Mouse (Mus musculus) granulocyte monocyte progenitor cell, adult 5-6 weeks (primary cell): ENCODE data around the gene Prm3. TPM values are rescaled to one million over a fixed set of nuclear protein-coding genes. Genes with fewer than 3 reads are reported as not detected.

Source experiments
- ATAC-seq: replicated peaks from 2 replicates; pipeline ENCODE4 v1.8.0; 2016; ENCODE audit warnings: mild to moderate bottlenecking, moderate TSS enrichment, inconsistent platforms; ENCODE audit not compliant: poor library complexity, severe bottlenecking
- total RNA-seq, 2 experiments: library from RNA; stranded (forward) in 1 of 2; stranded (reverse) in 1 of 2; fragments of 200-712, 200-1000 nt in 1 of 2; fragments of >200 nt in 1 of 2; fragmentation: Nextera tagmentation in 1 of 2; gene quantifications; 2 replicates each; pipeline ENCODE4 v1.2.3; 2014 to 2017

Prm3 gene
- total RNA-seq (2014; fragmentation: Nextera tagmentation), result not detected in 2 replicates
- not detected in 2 replicates for total RNA-seq (2017)

DNA sequence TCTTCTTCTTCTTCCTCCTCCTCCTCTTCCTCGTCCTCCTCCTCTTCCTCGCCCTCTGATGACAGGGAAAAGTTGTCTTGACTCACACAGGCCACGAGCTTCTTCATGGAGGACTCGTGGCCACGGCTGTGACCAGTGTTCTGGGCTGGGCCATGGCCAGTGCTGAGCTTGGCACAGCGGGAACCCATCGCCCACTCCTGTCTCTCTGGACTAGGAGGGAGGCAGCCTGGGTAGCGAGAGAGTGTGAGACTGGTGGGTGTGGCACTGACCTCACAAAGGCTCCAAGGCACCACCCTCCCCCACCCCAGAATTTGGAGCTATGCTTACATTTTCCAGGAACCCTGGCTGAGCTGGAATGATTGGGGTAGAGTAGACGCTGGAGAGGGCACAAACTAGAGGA is at the start of gene Prm3:
Prm3 (minus strand) TSS at position 213 of the 400 bp plus-strand sequence.
- ATAC-seq, result no peak

DNA sequence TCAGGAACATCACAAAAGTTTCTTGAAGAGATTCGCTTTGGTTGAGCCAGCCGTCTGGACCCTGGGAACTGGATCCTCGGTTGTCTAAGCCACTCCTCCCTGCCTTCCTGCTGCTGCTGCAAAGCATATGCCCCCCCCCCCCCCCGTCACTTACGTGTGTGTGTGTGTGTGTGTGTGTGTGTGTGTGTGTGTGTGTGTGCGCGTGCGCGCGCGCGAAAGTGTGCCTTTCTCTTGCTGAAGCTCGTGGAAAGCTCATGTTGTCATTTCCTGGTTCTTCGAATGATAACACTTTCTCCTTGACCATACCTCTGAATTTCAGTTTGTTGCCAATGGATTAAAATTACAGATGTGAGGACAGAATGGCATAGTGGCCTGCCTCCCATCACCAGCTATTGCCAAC is 49.3 kb upstream of the Prm3 start:
- ATAC-seq, result no peak

DNA sequence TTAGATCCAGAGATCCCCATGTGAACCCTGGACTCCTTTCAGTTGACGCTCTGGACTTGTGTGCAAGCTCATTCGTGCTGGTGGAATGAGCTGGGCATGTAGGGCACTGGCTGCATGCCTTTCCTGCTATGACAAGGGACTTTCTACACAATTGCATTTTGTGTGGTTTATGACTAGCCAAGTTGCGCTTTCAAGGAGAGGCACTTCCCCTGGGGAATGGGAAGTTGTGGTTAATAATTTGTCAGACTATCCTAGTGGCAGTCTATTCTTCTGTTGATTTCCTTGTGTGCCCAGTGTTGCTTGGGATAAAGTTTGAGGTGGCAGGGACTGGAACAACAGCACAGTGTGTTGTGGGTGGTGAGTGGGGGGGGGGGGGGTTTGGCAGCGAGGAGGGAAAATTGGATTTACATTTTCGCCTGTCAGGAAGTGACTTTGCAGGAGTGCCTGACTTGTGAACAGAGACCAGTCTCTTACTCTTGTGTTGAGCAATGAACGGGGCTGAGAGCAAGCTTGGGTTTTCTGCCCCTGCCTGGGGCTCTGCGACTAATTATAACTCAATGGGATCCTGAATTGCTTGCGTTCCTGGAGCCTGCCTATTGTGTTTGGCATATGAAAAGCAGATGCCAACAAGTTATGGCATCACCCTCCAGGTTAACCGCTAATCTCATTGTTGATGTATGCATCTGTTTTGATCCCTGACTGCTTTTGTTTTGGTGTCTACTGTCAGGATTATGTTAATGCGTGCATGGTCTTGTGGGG is 48.0 kb upstream of the Prm3 start:
- peak; percentile 77 for ATAC-seq

DNA sequence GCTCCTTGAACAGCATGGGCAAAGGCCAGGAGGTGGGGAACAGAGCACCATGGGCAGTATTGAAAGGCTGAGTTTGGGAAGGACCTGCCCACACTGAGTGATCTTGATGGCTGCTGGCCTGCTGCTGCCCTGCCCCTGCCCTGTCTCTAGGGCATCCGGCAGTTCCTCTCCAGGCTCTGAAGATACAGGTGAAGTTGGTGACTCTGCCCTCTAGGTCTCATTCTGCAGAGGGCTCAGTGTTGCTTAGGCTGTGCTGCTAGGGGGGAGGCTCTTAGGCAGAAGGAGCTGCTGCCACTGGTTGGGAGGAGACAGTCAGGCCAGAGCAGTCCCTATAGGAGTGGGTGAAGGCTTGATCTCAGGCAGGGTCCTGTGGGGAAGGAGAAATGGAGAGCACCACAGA is 47.2 kb upstream of the Prm3 start:
- ATAC-seq, result peak; percentile 8

DNA sequence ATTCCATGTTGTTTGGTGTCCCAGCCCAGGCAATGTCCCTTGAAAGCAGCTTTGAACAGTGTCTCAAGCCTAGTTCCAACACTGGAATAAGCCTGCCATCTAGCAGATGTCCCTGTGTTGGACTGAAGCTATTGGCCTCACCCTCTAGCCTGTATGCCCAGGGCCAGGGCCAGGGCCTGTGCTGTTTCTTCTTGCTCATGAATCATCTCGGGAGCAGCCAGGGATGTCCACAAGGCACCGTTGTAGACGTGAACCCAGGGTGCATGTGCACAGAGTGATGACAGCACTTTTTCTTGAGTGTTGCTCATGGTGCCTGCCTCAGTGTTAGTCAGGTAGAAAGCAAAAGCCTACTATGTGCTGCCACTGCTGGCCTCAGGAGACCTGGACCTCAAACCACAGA is 46.5 kb upstream of the Prm3 start:
- no peak for ATAC-seq

DNA sequence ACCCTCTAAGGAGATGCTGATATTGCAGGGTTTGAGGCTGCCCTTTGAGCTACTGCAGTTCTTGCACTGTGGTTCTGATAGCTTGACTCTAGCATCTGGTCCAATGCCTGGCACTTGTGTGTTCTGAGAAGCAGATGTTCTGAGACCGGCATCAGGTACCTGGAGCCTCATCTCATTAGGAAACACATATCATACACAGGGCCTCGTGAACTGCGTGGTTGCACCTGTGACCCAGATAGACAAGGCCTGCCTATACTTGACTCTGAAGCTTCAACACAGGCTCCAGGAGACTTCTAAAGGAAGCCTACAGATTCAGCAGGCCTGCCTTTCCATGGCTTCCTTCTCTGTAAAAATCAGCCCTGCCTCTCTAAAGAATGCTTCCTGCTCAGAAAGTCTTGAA is 45.7 kb upstream of the Prm3 start:
- no peak for ATAC-seq

DNA sequence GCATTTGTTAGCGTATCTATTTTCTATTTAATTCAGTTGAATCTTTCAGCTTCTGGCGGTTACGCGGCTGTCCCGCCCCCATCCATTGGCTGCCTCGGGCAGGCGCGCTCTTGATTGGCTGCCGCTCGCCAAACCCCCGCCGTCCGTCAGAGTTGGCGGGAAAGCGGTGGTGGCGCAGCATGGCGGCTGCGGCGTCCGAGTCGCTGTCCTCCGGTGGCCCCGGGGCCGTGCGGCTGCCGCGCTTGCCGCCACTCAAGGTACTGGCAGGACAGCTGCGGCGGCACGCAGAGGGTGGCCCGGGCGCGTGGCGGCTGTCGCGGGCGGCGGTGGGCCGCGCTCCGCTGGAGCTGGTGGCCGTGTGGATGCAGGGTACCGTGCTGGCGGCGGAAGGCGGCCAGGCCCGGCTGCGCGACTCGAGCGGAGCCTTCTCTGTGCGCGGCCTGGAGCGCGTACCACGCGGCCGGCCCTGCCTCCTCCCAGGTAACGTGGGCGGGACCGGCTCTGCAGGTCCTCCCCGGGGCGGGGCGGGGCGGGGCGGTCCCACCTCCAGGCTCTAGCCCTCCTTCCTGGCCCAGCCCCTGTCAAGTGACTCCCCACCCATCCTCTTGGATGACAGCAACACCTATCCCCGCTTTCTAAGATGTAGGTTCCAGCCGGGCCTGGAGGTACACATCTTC is 44.3 kb upstream of the Prm3 start, which contains the start of gene Rmi2:
Rmi2 (plus strand) TSS at position 149 of the 677 bp plus-strand sequence.
- peak; percentile 62 for ATAC-seq

DNA sequence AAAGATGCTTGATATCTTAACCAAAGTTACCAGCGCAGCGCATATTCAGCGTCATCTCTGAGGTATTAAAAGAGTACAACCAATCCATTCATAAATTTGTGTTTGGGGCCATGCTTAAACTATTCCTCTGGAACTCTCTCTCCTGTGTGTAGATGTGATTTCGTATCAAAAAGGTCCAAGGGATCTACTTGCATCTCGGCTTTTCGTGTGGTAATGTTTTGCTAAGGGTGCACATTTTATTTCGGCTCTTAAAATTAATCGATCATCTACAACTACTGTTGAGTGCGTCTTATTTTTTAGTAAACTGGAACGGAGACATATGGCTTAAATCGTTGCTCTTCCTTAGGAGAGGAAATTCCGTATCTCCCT is 43.8 kb upstream of the Prm3 start:
- no peak for ATAC-seq

DNA sequence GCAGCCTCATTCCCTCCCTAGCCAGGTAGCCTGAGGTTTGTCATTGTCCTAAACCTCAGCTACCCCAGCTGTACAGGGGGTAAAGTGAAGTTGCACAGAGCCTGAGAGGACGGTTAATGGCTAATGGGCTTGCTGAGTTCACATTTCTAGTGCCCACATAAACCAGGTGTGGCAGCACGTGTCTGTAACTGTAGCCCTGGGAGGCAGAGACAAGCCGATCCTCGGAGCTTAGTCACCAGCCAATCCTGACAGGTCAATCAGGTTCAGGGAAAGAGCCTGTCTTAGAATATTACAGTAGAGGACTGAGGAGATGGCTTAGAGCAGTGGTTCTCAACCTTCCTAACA is 37.7 kb upstream of the Prm3 start:
- no peak for ATAC-seq

DNA sequence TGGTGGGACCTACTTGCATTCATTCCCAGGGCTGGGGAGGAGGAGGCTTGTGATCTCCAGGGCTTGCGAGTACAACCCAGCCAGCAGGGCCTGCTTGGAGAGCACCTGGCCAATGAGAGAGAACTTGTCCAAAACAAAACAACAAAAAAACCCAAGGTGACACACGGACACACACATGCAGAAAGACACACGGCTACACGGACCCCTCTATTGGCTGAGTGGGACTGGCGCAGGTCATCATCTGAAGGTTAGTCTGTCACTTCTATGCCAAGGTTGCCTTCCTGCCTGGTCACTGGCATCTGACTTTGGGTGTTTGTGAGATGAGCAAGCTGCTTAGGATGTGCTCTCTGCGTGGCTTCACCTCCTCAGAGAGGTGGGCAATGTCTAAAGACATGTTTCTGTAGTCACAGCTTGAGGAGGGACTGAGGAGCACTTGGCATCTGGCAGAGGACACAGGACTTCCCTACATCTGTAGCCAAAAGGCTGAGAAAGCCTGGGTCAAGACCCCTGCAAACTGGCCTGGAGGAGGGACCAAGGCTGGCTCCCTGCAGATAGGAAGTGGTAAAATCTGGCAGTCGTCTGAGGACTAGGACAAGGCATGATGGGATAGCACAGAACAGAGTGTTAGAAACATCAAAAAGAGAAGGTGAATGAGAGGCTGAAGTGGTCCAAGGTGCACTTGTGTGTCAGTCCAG is 37.2 kb upstream of the Prm3 start:
- ATAC-seq, result no peak

DNA sequence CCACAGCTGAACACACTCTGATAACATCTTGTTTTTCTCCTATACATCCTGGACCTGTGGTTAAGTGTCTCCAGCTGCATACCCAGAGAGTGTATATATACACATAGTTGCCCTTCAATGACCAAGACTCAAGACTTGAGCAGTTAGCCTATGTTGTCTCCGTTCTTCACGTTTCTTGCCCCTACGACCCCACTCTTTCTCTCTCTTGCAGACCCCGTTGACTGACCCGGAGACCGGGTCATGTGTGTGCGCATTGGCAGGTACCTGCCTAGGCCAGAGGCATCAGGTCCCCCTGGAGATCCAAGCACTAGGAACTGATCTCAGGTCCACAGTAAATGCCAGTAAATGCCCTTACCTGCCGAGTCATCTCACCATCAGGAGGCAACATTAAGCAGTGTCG is 36.6 kb upstream of the Prm3 start:
- ATAC-seq, result no peak

DNA sequence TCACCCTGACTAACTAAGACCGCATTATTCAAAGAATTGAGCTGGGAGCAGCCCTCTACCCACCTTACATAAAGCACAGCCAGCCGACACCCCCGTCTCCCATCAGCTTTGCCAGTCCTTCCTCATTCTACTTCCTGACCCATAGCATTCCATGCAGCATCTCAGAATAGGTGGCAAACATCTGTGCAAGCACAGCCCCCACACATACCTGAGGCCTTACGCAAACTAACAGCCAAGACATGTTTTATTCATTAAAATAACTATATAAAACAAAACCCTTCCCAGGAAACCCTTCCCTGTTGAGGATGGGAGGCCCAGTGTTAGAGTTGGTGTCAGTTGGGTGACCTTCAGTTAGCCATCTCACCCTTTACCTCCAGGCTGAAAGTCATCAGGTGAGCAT is 35.1 kb upstream of the Prm3 start:
- no peak for ATAC-seq

DNA sequence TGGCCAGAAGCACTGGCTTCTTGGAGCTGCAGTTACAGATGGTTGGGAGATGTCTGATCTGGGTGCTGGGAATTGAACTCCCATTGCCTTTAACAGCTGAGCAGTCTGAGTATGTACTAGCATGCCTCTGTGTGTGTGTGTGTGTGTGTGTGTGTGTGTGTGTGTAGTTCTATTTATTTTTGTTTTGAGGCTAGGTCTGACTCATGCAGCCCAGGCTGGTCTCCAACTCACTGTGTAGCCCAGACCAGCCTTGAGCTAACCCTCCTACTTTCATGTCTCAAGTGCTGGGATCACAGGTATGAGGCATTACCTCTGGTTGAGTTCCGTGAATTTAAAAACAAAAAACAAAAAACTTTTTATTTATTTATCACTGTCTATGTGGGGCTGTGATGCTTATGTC is 33.8 kb upstream of the Prm3 start:
- no peak for ATAC-seq

DNA sequence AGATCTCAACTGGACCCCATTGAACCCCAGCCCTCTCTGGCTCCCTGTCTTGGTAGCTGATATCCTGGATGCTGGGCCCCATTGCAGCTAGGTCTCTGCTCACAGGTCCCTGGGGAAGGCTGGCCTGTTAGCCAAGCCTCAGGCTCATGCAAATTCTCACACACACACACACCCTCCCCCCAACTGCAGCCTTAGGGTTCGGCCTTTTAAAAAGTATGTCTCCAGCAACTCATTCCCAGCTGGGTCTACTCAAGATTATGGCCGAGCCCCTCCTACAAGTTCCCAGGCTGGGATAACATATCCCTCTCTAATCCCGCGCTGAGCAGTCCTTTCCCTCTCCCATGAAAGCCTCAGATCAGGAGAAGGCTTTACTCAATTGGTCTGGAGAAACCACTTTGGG is 30.7 kb upstream of the Prm3 start:
- ATAC-seq, result no peak

DNA sequence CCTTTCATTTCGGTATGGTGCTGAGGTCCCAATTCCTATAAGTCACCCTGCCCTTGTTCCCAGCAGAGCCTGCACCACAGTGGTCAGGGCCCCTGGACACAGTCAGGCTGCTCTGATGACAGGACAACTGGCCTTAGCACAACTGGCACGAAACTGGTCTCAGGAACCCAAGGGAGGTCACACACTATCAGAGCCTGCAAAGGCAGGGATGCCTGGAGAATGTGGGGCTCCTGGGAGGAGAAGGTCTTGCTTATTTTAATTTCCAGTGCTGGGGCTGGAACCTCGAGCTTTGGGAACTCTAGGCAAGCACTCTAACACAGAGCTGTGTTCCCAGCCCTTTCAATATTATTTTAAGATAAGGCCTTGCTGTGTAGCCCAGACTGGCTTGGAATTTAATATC is 29.3 kb upstream of the Prm3 start:
- ATAC-seq, result no peak

DNA sequence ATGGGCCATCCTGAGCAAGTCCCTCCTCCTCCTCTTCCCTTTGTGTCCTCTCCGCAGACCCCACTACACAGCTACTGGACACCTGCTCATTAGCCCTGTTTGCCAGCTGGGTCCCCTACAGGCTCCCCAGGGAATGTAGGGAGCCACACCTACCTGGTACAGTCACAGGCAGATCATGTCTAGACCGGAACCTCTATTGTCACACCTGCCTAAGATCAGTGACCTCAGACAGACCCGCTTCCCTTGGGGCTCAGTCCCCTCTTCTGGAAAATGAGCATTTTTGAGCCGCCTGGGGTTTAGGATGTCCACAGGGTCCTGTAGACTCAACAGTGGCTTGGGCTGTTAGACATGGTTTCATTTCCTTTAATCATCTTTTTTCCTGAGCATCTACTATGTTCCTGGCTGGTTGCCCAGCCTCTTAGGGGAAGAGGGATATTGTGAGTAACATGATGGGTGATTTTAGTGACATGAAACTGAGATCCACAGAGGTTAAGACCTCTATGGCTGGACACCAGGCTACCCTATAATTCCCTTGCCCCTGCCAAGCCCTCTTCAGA is 27.9 kb upstream of the Prm3 start:
- peak; percentile 69 for ATAC-seq

DNA sequence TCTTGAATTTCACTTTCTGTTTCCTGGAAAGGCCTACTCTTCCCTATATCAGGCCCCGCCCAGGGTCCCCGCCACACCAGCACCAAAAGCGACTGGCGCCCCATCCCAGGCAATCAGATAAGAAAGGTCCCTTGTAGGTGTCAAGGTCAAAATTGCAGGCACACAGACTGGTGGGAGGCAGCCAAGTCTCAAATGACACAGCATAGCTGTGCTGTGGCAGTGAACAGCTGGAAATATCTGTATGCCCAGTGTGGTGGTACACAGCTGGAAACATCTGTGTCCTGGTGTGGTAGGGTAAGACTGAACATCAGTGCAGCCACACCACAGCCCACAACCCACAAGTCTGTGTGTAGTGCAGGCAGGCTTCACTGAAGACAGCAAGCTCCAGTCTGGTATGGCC is 24.1 kb upstream of the Prm3 start:
- ATAC-seq, result 0 out of 2 replicates have a peak, but pooled peaks have one; percentile 8

DNA sequence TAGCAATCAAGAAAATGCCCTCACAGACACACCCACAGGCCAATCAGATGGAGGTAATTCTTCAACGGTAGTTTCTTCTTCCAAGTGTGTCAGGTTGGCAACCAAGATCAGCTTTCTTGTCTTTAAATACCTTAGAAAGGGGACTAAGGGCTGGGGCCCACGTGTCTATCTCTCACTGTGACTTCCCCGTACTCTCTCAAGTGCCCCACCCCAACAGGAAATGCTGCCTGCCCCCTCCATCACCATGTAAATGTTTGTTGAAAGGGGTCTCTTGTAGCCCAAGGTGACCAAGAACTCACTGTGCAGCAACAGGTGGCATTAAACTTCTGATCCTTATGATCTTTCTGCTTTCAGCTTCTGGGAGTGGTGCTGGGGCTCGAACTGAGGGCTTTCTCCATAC is 23.0 kb upstream of the Prm3 start:
- ATAC-seq, result no peak

DNA sequence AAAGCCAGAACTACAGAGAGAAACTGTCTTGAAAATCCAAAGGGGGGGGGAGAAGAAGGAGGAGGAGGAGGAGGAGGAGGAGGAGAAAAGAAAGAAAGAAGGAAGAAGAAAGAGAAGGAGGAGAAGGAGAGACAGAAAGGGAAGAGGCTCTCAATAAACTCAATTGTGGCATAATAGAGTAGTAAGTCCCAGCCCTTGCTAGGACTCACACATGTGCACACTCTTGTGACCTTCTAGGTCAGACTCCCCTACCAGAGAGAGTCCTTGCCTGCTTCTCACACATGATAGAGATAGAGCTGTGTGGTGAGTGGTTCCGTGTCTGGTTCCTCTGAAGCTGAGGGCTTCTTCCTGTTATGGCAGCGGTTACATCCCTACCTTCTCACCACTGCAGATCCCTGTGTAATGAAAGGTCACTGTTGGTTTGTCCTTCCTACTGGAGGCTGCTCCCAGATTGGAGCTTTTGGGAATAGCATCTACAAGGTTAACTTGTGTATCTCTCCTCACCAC is 22.2 kb upstream of the Prm3 start, which contains the start of gene Gm11172:
Gm11172 (plus strand) TSS at position 51 of the 507 bp plus-strand sequence.
- ATAC-seq, result peak; percentile 54

DNA sequence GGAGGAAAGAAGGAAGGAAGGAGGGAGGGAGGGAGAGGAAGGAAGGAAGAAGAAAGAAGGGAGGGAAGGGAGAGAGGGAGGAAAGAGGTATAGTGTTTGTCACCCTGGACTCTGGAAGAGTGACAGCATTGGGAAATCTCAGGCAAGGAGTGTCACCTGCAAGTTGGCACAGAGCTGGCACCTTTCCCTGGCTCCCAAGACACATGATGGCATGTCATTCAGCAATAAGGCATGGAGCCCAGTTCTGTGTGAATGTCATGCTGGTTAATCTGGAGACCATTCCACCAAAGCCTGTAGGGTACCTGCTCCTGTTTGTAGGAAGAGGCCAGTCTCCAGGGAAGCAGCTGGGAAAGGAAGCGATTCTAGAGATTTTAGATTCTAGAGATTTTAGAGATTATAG is 19.7 kb upstream of the Prm3 start:
- no peak for ATAC-seq
